Mouse (Mus musculus) liver, postnatal 0 days (tissue): Measurements from ENCODE around the gene Ccdc3. TPM values are rescaled to one million over a fixed set of nuclear protein-coding genes. Genes with fewer than 3 reads are reported as not detected.

ENCODE experiments used
- ATAC-seq: fragments of 200-750 bp; cut with Nextera tagmentation; 2 replicates; pipeline ENCODE4 v1.8.0; 2017; ENCODE audit warnings: mild to moderate bottlenecking, moderate library complexity
- DNase-seq: peaks from one replicate; pipeline ENCODE4 v3.0.0-alpha.2; 2016
- H3K27ac ChIP-seq: fragments of 300-500 bp; sonication (generic); 2 replicates; pipeline ENCODE4 v1.5.1; 2014; ENCODE audit warnings: antibody characterized with exemption, moderate library complexity, mild to moderate bottlenecking, low read depth
- H3K27me3 ChIP-seq: fragments of 300-500 bp; sonication (generic); 2 replicates; pipeline ENCODE4 v1.6.1; 2014; ENCODE audit warnings: low read length, control low read depth, mixed read lengths; ENCODE audit not compliant: insufficient read depth
- H3K36me3 ChIP-seq: fragments of 300-500 bp; sonication (generic); replicated peaks from 2 replicates; pipeline ENCODE4 v1.6.1; 2014; ENCODE audit warnings: mild to moderate bottlenecking, control low read depth, low read length, moderate library complexity, mixed read lengths; ENCODE audit not compliant: insufficient read depth
- H3K4me1 ChIP-seq: fragments of 300-500 bp; sonication (generic); 2 replicates; pipeline ENCODE4 v1.6.1; 2014; ENCODE audit warnings: antibody characterized with exemption, mild to moderate bottlenecking, control low read depth; ENCODE audit not compliant: insufficient read depth
- H3K4me2 ChIP-seq: fragments of 300-500 bp; sonication (generic); 2 replicates; pipeline ENCODE4 v1.6.1; 2014; ENCODE audit warnings: low read depth, mild to moderate bottlenecking, low read length, moderate library complexity, mixed read lengths
- H3K4me3 ChIP-seq: fragments of 300-500 bp; sonication (generic); 2 replicates; pipeline ENCODE4 v1.5.1; 2014; ENCODE audit warnings: low read depth, low read length
- H3K9ac ChIP-seq: fragments of 300-500 bp; sonication (generic); replicated peaks from 2 replicates; pipeline ENCODE4 v1.6.1; 2014; ENCODE audit warnings: mild to moderate bottlenecking, moderate library complexity
- H3K9me3 ChIP-seq: fragments of 300-500 bp; sonication (generic); 2 replicates; pipeline ENCODE4 v1.6.1; 2016; ENCODE audit warnings: mild to moderate bottlenecking, control low read depth, low read length, mixed read lengths
- CTCF ChIP-seq: sonication (generic); IDR thresholded peaks from 2 replicates; pipeline ENCODE4 v1.5.1; 2016; ENCODE audit warnings: antibody characterized with exemption, low read depth
- EP300 ChIP-seq: IDR thresholded peaks from 2 replicates; pipeline ENCODE4 v1.6.1; 2016; ENCODE audit warnings: antibody characterized with exemption, low read depth, mild to moderate bottlenecking
- WGBS: fragments of 180-500 bp; shearing (Covaris S2); extraction: QIAGEN DNeasy Blood & Tissue Kit; methylation state at CpG from one replicate; pipeline ENCODE4 v1.1.7; 2014; ENCODE audit not compliant: insufficient replicate concordance; 5-methylcytosine and 5-hydroxymethylcytosine counted together
- polyA plus RNA-seq: library from polyadenylated mRNA; unstranded; fragments of >200 nt; fragmentation: Nextera tagmentation; extraction: Ambion mirVana; gene quantifications from 2 replicates; pipeline ENCODE4 v1.2.1, GENCODE M21; 2015

The Ccdc3 gene
- polyA plus RNA-seq, 1 experiment from 2014 or later, result 2.6 TPM

GRCm38 (mm10) chr2:5127369-5127768, 10.2 kb upstream of the Ccdc3 start:
- no peaks in the 10 kb centered on the region for H3K4me1 ChIP-seq
- H3K27ac ChIP-seq, result no peak overlapping the region
- no peaks in the 10 kb centered on the region for H3K36me3 ChIP-seq
- no peak overlapping the region for H3K4me3 ChIP-seq
- no peak overlapping the region for H3K4me2 ChIP-seq
- DNase-seq (no peak), ATAC-seq (no peak)
- WGBS, result 72% methylated on average over 5 of the region's 5 CpGs
- no peak overlapping the region for H3K9ac ChIP-seq
- no peak for TF ChIP-seq CTCF
- no peak for TF ChIP-seq EP300
- H3K27me3 ChIP-seq, result no peaks in the 10 kb centered on the region
- H3K9me3 ChIP-seq, result no peaks in the 10 kb centered on the region

- Histone ChIP-seq H3K4me1 (no peaks in the 10 kb centered on the region), H3K4me2 (no peak overlapping the region), H3K27me3 (no peaks in the 10 kb centered on the region), H3K27ac (no peak overlapping the region; the same call in 1 of the 2 replicates), H3K9me3 (no peaks in the 10 kb centered on the region), H3K36me3 (no peaks in the 10 kb centered on the region), H3K4me3 (no peak overlapping the region), H3K9ac (no peak overlapping the region)
- no peak; the same call in 1 of the 2 replicates for ATAC-seq
- WGBS, result 43% methylated on average over 3 of the region's 3 CpGs
- DNase-seq, result no peak
- TF ChIP-seq CTCF, result no peak
- no peak for TF ChIP-seq EP300
Measured at GRCm38 (mm10) chr2:5129099-5129498, 8.5 kb upstream of the Ccdc3 start.

GRCm38 (mm10) chr2:5132046-5132445, 5.5 kb upstream of the Ccdc3 start:
- peaks cover 8% of the 10 kb centered on the region for H3K27me3 ChIP-seq
- no peak overlapping the region for H3K4me2 ChIP-seq
- TF ChIP-seq CTCF (no peak), EP300 (no peak)
- DNase-seq (no peak), ATAC-seq (no peak)
- no peak overlapping the region for H3K9ac ChIP-seq
- H3K27ac ChIP-seq, result no peak overlapping the region
- no peaks in the 10 kb centered on the region for H3K36me3 ChIP-seq
- H3K4me3 ChIP-seq, result no peak overlapping the region
- H3K9me3 ChIP-seq, result no peaks in the 10 kb centered on the region
- WGBS, result 82% methylated on average over 4 of the region's 4 CpGs
- H3K4me1 ChIP-seq, result no peaks in the 10 kb centered on the region

GRCm38 (mm10) chr2:5134959-5135743, 2.4 kb upstream of the Ccdc3 start:
- DNase-seq (no peak), ATAC-seq (no peak)

GRCm38 (mm10) chr2:5139961-5140360, 2.4 kb downstream of the Ccdc3 start:
- 41% methylated on average over 4 of the region's 4 CpGs for WGBS
- ATAC-seq (no peak), DNase-seq (no peak)
- Histone ChIP-seq H3K27me3 (peaks cover 33% of the 10 kb centered on the region), H3K9ac (no peak overlapping the region), H3K4me3 (no peak overlapping the region), H3K4me1 (peaks cover 5% of the 10 kb centered on the region), H3K36me3 (no peaks in the 10 kb centered on the region), H3K9me3 (no peaks in the 10 kb centered on the region), H3K27ac (no peak overlapping the region), H3K4me2 (no peak overlapping the region)
- TF ChIP-seq CTCF, result no peak
- no peak for TF ChIP-seq EP300

More at GRCm38 (mm10) chr2:5134959-5135743, 2.4 kb upstream of the Ccdc3 start:
- no peak overlapping the region for H3K27ac ChIP-seq
- no peak overlapping the region for H3K9ac ChIP-seq
- H3K27me3 ChIP-seq, result peaks cover 33% of the 10 kb centered on the region
- 64% methylated on average over 5 of the region's 5 CpGs for WGBS
- no peak overlapping the region for H3K4me2 ChIP-seq
- no peaks in the 10 kb centered on the region for H3K9me3 ChIP-seq
- TF ChIP-seq EP300 (no peak), CTCF (no peak)
- no peak overlapping the region for H3K4me3 ChIP-seq
- H3K36me3 ChIP-seq, result no peaks in the 10 kb centered on the region
- H3K4me1 ChIP-seq, result peaks cover 5% of the 10 kb centered on the region

- Histone ChIP-seq H3K4me2 (no peak overlapping the region), H3K9ac (no peak overlapping the region), H3K9me3 (no peaks in the 10 kb centered on the region), H3K27ac (no peak overlapping the region), H3K27me3 (peaks cover 3% of the 10 kb centered on the region; the same call in 1 of the 2 replicates), H3K36me3 (no peaks in the 10 kb centered on the region), H3K4me3 (no peak overlapping the region), H3K4me1 (no peaks in the 10 kb centered on the region)
- no peak for TF ChIP-seq CTCF
- TF ChIP-seq EP300, result no peak
- DNase-seq, result no peak
- ATAC-seq, result no peak
- 52% methylated on average over 6 of the region's 6 CpGs for WGBS
Measured at GRCm38 (mm10) chr2:5144446-5144845, 6.9 kb downstream of the Ccdc3 start.
